Mouse (Mus musculus): ENCODE results near the gene Hspb2.

Gene Hspb2

DNA sequence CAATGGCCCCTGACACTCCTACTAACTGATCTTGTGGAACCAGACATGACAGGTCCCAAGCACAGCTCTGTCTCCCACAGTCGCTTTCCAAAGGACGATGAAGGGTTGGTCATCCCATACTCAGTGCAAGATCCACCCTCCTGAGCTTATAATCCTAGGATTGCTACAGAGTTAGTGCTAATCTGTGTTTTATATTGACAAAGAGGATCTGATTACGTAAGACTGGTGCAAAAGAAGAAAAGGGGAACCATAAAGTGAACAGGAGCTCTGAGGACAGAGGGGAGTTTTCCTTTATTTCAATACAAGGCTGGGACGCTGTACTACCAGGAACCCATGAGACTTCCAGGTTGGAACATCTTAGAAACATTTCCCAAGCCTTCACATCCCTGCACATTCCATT, 40.8 kb downstream of the Hspb2 start:
- DNase-seq (ENCODE audit: low spot score) = no peak

DNA sequence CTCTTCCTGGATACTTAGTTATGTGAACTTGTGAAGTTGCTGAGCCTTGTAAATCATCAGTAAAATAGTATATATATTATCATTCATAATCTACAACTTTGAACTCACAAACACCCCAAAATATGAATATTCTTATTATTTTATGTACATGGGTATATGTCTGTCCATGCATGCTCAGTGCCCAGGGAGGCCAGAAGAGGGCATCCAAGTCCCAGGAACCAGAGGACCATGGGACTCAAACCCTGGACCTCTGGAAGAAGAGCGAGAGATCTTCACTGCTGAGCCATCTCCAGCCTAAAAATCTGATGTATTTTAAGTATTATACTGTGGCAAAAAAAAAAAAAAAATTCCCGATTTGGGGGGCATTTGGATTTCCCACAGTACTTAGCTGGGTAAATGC, 43.0 kb downstream of the Hspb2 start:
- no peak for DNase-seq (ENCODE audit: low spot score)

GRCm38 (mm10) chr9:50704907-50705306, 47.2 kb downstream of the Hspb2 start:
- no peak for DNase-seq (ENCODE audit: low spot score)

Measured in testis, postnatal 14 days (tissue).